Mouse (Mus musculus): Measurements from ENCODE around the gene Tti1.

The Tti1 gene

DNA sequence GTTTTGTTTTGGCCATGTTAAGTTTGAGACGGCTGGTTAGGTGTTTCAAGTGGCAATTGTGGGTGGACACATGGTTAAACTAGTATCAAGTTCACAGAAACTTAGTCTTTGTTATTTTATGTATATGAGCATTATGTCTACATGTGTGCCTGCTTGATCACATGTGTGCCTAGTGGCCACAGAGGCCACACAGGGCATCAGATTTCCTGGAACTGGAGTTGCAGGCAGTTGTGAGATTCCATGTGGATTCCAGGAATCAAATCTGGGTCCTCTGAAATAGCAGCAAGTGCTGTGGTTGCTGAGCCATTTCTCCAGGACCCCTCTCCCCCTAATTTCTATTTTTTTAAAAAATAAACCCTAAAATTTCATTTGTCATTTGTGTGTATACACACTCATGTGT lies 11.4 kb upstream of the Tti1 start:
- no peak for DNase-seq (ENCODE audit: low spot score in 2 of 2)

GRCm38 (mm10) chr2:158037571-158037970 lies 9.3 kb upstream of the Tti1 start:
- no peak for DNase-seq (ENCODE audit: low spot score in 2 of 2)

DNA sequence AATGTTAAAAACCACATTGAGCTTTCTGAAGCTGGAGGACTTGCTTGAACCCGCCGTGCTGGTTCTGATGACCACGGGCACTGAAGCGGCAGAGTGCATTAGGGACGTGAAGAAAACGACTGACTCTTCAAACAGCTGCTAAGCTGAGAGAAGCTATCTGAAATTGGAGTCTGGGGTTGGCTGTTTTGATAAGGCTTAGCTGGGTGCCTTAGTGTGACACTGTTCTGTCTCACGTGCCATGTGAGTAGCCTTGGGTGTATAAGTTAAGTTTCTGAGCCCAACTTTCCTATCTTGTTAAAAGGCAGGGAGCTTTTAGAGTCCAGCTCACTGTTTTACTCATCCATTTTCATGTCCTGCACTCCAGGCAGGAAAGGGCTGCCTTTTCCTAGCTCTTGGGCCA lies 8.7 kb upstream of the Tti1 start:
- no peak for DNase-seq (ENCODE audit: low spot score in 2 of 2)

DNA sequence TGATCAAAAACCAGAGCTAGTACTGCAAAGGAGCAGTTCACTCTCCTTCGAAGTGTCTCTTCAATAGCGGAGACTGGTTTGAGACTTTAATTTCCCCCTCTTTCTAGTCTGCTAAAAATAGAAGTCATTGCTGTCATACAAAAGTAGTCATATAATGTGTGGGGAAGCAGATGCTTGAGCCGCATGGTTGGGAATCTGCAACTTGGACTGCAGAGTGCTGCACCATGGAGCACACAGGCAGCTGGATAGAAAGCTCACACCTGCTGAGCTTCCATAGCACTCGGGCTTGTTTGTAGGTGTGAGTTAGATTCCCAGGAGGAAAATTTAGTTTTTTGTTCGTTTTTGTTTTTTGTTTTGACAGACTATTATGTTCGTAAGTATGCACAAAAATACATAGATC lies 8.2 kb upstream of the Tti1 start:
- no peak for DNase-seq (ENCODE audit: low spot score in 2 of 2)

GRCm38 (mm10) chr2:158035813-158036212 lies 7.6 kb upstream of the Tti1 start:
- no peak for DNase-seq (ENCODE audit: low spot score in 2 of 2)

- DNase-seq (ENCODE audit: low spot score in 2 of 2) = no peak
Measured at GRCm38 (mm10) chr2:158030007-158030406, 1.8 kb upstream of the Tti1 start.

DNA sequence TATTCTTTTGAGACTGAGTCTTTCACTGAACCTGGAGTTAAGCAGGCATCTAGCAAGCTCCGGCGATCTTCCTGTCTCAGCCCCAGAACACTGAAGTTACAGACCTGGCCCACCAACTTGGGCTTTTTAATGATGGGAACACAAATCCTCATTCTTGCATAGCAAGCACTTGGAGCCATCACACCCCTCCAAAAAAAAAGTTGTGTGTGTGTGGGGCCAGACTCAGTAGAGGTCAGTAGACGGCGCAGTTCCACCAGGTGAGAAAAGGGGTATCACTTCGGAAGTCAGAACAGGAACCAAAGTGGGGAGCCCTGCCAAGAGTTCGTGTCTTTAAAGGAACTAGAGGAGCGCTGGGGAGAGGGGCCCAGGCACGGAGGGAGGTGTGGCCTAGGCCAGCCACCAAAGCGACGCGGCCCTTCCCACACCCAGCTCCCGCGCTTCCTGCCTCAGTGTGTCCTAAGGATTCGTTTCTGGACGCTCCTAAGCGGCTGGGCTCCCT lies 329 bp downstream of the Tti1 start:
- DNase-seq (ENCODE audit: low spot score in 2 of 2) = no peak

GRCm38 (mm10) chr2:158017330-158017729 lies 10.9 kb downstream of the Tti1 start:
- DNase-seq (ENCODE audit: low spot score in 2 of 2) = no peak

DNA sequence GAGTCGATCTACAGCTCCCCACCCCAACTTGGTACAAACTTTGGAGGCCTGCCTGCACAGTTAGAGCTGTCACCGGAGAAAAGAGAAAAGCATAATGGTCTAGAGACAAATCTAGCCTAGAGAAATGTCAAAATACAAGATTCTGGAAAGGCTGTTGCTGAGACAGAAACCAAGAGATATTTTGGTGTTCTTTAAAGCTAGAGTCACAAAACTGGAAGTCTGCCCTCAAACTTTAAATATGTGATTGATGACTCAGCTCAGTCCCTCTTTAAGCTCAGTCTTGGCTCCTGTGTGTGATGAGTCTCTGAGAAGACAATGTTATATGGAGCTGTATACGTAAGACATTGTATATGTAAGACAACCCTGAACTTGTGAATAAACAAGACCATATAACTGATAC lies 15.6 kb downstream of the Tti1 start:
- no peak for DNase-seq (ENCODE audit: low spot score in 2 of 2)

DNA sequence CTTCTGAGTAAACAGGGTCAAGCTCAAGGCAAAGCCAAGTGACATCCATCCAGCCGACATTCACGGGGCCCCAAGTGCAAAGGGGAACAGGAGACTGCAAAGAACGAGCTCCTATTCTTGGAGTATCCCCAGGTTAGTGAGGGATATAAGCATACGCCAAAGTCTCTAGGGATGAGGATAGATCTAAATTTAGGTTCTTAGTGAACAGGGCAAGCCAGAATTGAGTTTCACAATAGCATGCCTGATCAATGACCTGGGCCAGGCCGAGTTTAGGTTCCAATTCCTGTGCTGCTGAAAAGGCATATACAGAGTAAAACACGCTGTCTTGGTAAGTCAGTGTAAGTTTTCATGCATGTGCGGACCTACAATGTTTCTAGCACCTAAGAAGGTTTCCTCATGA lies 18.9 kb downstream of the Tti1 start:
- no peak for DNase-seq (ENCODE audit: low spot score in 2 of 2)

GRCm38 (mm10) chr2:158005641-158006040 lies 22.6 kb downstream of the Tti1 start:
- no peak for DNase-seq (ENCODE audit: low spot score in 2 of 2)

DNA sequence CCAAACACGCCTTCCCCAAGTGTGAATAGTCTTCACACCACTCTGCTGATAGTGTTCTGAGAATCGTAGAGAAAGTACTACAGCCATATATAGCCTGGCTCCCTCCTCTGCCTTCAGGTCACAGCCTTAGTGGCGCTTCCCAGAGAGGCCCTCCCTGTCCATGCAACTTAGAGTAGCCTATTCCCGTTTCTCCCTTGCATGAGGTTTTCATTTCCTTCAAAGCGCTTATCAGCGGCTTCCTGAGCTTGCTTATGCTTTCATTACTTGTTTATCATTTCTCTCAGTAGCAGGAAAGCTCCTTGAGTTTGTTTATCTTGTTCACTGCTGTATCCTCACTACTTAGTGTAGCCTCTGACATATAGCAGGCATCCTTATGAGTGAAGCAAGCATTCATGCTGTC lies 23.6 kb downstream of the Tti1 start:
- DNase-seq (ENCODE audit: low spot score in 2 of 2) = no peak

DNA sequence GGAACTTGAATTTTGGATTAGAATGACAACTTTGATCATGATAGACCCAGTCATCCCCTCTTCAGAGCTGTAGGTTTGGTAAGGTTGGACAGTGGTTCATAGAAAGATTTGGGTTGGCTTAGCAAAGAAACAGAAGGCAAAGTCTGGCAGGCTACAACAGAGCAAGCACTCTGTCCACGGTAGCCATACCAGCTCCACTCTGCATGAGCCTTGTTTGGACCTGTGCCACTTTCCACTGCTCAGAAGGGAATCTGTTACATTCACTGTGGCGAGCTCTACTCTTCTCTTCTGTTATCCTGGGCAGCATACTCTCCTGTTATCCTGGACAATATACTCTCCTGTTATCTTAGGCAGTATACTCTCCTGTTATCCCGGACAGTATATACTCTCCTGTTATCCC lies 29.4 kb downstream of the Tti1 start:
- no peak for DNase-seq (ENCODE audit: low spot score in 2 of 2)

GRCm38 (mm10) chr2:157992501-157992900 lies 35.7 kb downstream of the Tti1 start:
- no peak for DNase-seq (ENCODE audit: low spot score in 2 of 2)

GRCm38 (mm10) chr2:157991026-157991425 lies 37.2 kb downstream of the Tti1 start:
- no peak for DNase-seq (ENCODE audit: low spot score in 2 of 2)

DNA sequence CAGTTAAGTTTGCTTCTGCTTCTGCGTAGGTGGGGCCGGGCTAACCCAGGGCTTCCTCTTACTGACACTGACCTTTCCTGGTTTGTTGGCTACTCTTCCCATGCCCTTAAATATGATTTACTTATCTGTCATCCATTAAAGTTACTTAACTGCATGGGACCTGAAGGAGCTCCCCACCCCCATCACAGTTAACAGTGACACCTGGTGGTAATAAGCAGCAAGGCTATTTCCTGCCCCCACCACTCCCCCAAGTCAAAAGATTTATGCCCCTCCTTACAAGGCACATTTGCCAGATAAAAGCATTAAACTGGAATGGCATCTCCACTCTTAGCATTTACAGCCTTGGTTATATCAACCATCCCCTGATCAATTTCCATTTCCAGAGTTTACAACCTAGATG lies 38.3 kb downstream of the Tti1 start:
- no peak for DNase-seq (ENCODE audit: low spot score in 2 of 2)

GRCm38 (mm10) chr2:157988416-157989190 lies 39.6 kb downstream of the Tti1 start:
- no peak for DNase-seq (ENCODE audit: low spot score in 2 of 2)

DNA sequence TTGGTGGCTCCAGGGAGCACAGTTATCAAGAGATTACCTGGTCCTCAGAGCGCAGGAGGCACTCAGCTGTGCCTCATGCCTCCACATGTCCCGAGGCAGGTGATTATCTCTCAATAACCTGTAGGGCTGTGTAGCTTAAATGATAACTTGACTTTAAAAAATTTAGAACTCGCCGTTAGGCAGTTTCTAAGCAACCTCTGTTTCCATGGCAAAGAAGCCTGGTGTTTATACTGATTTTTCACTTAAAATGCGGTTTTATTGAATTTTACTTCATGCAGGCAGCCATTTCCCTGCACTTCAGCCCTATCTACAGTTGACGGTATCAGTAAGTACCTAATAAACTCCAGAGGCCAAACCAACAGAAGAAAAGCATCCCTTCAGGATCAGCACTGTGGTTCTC lies 42.0 kb downstream of the Tti1 start:
- DNase-seq (ENCODE audit: low spot score in 2 of 2) = no peak

- DNase-seq (ENCODE audit: low spot score in 2 of 2) = no peak
Measured at GRCm38 (mm10) chr2:157985611-157986010, 42.6 kb downstream of the Tti1 start.

DNA sequence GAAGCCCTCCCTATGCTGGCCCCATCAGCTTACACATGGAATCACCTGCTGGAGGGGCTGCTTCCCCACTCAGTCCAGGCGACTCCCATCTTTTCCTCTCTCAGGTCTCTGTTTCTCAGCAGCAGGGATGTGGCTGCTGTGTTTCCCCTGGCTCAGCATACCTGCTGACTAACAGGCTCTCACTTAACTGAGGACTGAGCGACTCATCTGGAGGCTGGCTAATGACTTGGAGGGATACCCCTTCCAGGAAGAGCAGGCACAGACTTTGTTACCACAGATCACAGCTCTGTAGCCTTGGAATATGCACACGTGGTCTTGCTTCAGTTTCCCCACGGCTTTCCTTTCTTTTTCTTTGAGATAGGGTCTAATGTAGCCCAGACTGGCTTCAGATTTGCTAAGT lies 45.0 kb downstream of the Tti1 start:
- no peak for DNase-seq (ENCODE audit: low spot score in 2 of 2)

DNA sequence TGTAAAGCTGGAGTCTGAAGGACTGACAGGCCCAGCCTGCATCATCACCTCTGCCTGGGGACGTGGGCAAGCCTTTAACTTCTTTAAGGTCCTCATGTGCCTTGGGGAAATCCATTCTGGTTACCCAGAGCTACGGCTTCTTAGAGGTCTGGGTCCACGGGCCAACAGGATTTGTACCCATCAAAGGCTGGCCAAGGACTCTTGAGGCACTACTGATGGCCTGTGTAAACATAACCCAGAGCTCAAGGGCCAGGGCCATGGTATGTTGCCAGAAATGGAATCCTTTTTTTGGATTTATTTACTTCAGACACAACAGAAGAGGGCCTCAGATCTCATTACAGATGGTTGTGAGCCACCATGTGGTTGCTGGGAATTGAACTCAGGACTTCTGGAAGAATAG lies 45.5 kb downstream of the Tti1 start:
- no peak for DNase-seq (ENCODE audit: low spot score in 2 of 2)

GRCm38 (mm10) chr2:157979241-157979640 lies 49.0 kb downstream of the Tti1 start:
- DNase-seq (ENCODE audit: low spot score in 2 of 2) = no peak

- DNase-seq (ENCODE audit: low spot score in 2 of 2) = no peak
Measured at GRCm38 (mm10) chr2:157975595-157975994, 52.6 kb downstream of the Tti1 start.

Measured in left cerebral cortex, adult 9 months (tissue).